In genomic region chr2:128105651-128106050, GRCm38 (mm10) we compare ENCODE assay signal across 21 mouse cellular contexts.
"Had no signal": no experiment of that assay in that cellular context is flagged by ENCODE, and none has a peak within 500 bp of the region (broad histone marks: within the 10 kb centered on the region; RNA-seq: fewer than 3 reads in every experiment).

No protein-coding gene starts in this region.

- H3K4me2 ChIP-seq: limb, embryonic 12.5 days; limb, embryonic 15.5 days; liver, embryonic 11.5 days; midbrain, embryonic 12.5 days; neural tube, embryonic 13.5 days; stomach, embryonic 15.5 days had no signal

- H3K4me1 ChIP-seq: limb, embryonic 15.5 days; midbrain, embryonic 12.5 days; neural tube, embryonic 13.5 days; stomach, embryonic 15.5 days had no signal

- DNase-seq: kidney, adult 18-20 months; kidney, adult 9 months; kidney, postnatal 14 days; kidney, postnatal 4 days; left cerebral cortex, postnatal 4 days; liver, postnatal 0 days; retina, postnatal 1 day; right cerebral cortex, postnatal 25 days; spleen, adult 18-20 months; thymus, postnatal 25 days had no signal

- H3K9me3 ChIP-seq: limb, embryonic 12.5 days; limb, embryonic 15.5 days; midbrain, embryonic 12.5 days; neural tube, embryonic 13.5 days; stomach, embryonic 15.5 days had no signal

- H3K9ac ChIP-seq: limb, embryonic 12.5 days; limb, embryonic 15.5 days; liver, embryonic 14.5 days; liver, postnatal 0 days; midbrain, embryonic 12.5 days; neural tube, embryonic 13.5 days; stomach, embryonic 15.5 days had no signal

- H3K36me3 ChIP-seq: limb, embryonic 12.5 days; limb, embryonic 15.5 days; midbrain, embryonic 12.5 days; neural tube, embryonic 13.5 days; stomach, embryonic 15.5 days had no signal

- H3K4me3 ChIP-seq: limb, embryonic 12.5 days; limb, embryonic 15.5 days; midbrain, embryonic 12.5 days; myocyte; neural tube, embryonic 13.5 days; stomach, embryonic 15.5 days had no signal

- H3K27ac ChIP-seq: limb, embryonic 12.5 days; limb, embryonic 15.5 days; liver, embryonic 14.5 days; midbrain, embryonic 12.5 days; neural tube, embryonic 13.5 days; stomach, embryonic 15.5 days had no signal

- H3K27me3 ChIP-seq: limb, embryonic 12.5 days; limb, embryonic 15.5 days; midbrain, embryonic 12.5 days; neural tube, embryonic 13.5 days; stomach, embryonic 15.5 days had no signal

- ATAC-seq: inflammation-experienced regulatory T-cells, adult 6 months; intestine, embryonic 16.5 days; liver, postnatal 0 days; midbrain, embryonic 16.5 days had no signal
